Mouse (Mus musculus) lung, adult 10 weeks (tissue): Measurements from ENCODE around the gene Ackr1. TPM values are rescaled to one million over a fixed set of nuclear protein-coding genes. Genes with fewer than 3 reads are reported as not detected.

Experiments used
- polyA plus RNA-seq: library from polyadenylated mRNA; stranded (reverse); fragments of 350-450 nt; fragmentation: Illumina TruSeq; extraction: RNeasy Lipid Tissue Mini Kit (QIAGEN cat#74804); gene quantifications from one replicate; pipeline ENCODE4 v1.2.3, GENCODE M21; 2014; ENCODE audit warnings: low read depth, low replicate concordance; ENCODE audit not compliant: insufficient read depth

The Ackr1 gene
- 1.1 TPM for polyA plus RNA-seq

GRCm38 (mm10) chr1:173333312-173334253 is at the start of gene Ackr1:
Gene Ackr1, minus strand, starts transcription at chr1:173333750.

DNA sequence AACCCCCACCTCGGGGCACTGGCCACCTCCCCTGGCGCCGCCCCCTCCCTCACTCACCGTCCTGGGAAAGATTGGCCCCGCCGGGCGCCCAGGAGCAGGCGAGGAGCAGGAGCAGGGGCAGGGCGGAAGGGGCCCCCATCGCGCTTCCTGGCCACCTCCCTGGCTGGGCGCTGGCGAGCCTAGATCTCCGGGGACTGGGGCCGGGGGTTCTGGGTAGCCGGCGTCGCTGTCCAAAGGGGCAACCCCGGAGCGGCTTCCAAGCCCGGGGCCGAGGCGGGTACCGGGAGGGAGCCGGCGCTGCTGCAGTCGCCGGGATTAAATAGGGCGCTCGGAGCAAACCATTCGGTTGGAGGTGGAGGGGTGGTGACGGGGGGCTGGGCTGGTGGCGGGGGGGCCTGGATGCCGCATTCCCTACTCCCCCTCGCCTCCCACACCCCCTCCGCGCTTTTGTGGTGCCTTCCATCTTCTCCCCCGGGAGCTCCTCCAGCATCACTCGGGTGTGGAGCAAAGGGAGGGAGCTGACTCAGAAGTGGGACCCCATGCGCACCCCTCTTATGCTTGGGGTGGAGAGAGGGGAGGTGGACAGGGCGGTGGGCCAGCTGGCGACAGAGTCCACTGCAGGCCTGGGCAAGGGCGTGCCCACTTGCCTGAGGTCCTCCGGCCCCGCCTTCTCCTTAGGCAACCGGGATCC is 34.0 kb upstream of the Ackr1 start, which contains the start of gene Cadm3:
TSS of gene Cadm3 (minus strand) at position 340 of the 691 bp plus-strand sequence.

DNA sequence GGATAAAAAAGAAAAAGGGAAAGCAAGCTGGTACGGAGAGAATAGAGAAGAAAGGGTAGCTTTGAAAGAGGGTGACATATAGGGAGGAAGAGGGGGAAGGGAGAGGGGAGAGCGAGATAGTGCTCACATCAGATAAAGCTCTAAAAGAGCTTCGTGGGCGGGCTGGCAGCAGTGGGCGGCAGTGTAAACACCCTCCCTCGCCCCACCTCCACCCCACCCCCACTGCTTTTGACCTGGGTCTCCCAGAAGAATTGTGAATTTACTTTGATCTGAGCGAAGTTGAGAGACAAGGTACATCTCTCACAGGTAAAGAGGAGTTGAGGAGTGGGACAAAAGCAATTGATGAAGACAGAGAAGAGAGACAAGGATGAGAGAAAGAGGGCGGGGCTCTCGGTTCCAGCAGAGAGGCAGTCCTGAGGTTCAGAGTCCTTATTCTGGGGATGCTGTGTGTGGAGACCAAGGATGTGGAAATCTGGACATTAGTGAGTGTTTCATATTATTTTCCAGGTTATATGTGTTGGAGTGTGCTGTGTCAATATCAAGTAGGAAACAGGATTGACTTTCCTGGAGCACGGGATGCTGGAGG is 16.9 kb upstream of the Ackr1 start, which contains the start of gene Aim2:
TSS of gene Aim2 (plus strand) at position 508 of the 586 bp plus-strand sequence.

Other genes starting within 250 kb of the Ackr1 start
- not detected for gene Olfr1408, start 196.4 kb downstream of the Ackr1 start, polyA plus RNA-seq
- gene Olfr1406, start 143.1 kb downstream of the Ackr1 start, polyA plus RNA-seq: not detected
- not detected for gene Olfr218, start 135.9 kb downstream of the Ackr1 start, polyA plus RNA-seq
- not detected for gene Olfr1404, start 121.4 kb downstream of the Ackr1 start, polyA plus RNA-seq
- 0.33 TPM for gene Fcer1a, start 106.5 kb downstream of the Ackr1 start, polyA plus RNA-seq
- gene Olfr418, start 67.7 kb downstream of the Ackr1 start, polyA plus RNA-seq: not detected
- gene Mptx2, start 56.0 kb downstream of the Ackr1 start, polyA plus RNA-seq: not detected
- gene Aim2, start 17.1 kb upstream of the Ackr1 start, polyA plus RNA-seq: 3.7 TPM
- 0.82 TPM for gene Cadm3, start 33.9 kb upstream of the Ackr1 start, polyA plus RNA-seq
- 2.8 TPM for gene Ifi206, start 157.3 kb upstream of the Ackr1 start, polyA plus RNA-seq
- gene Ifi214, start 202.2 kb upstream of the Ackr1 start, polyA plus RNA-seq: 0.96 TPM